Mouse (Mus musculus) embryonic facial prominence, embryonic 14.5 days (tissue): ENCODE results near the gene C1rl. TPM values are rescaled to one million over a fixed set of nuclear protein-coding genes. Genes with fewer than 3 reads are reported as not detected.

ENCODE experiments used
- ATAC-seq: fragments of 200-750 bp; cut with Nextera tagmentation; 2 replicates; pipeline ENCODE4 v1.8.0; 2017; ENCODE audit warnings: low read depth, moderate number of reproducible peaks, moderate TSS enrichment
- DNase-seq: peaks from one replicate; pipeline ENCODE4 v3.0.0-alpha.2; 2015; ENCODE audit warnings: low spot score
- H3K27ac ChIP-seq: fragments of 300-500 bp; sonication (generic); replicated peaks from 2 replicates; pipeline ENCODE4 v1.5.1; 2014; ENCODE audit warnings: low read depth, mild to moderate bottlenecking, low read length, moderate library complexity
- H3K27me3 ChIP-seq: fragments of 300-500 bp; sonication (generic); replicated peaks from 2 replicates; pipeline ENCODE4 v1.6.1; 2014; ENCODE audit warnings: low read length; ENCODE audit not compliant: control insufficient read depth, insufficient read depth
- H3K36me3 ChIP-seq: fragments of 300-500 bp; sonication (generic); 2 replicates; pipeline ENCODE4 v1.6.1; 2014; ENCODE audit warnings: low read length, mixed read lengths; ENCODE audit not compliant: control insufficient read depth, insufficient read depth
- H3K4me1 ChIP-seq: fragments of 300-500 bp; sonication (generic); 2 replicates; pipeline ENCODE4 v1.6.1; 2014; ENCODE audit warnings: antibody characterized with exemption, low read length; ENCODE audit not compliant: control insufficient read depth, insufficient read depth
- H3K4me2 ChIP-seq: fragments of 300-500 bp; sonication (generic); 2 replicates; pipeline ENCODE4 v1.6.1; 2014; ENCODE audit warnings: low read depth, mild to moderate bottlenecking, low read length, moderate library complexity, mixed read lengths
- H3K4me3 ChIP-seq: fragments of 300-500 bp; sonication (generic); 2 replicates; pipeline ENCODE4 v1.5.1; 2014; ENCODE audit warnings: low read depth, mild to moderate bottlenecking, low read length
- H3K9ac ChIP-seq: fragments of 300-500 bp; sonication (generic); 2 replicates; pipeline ENCODE4 v1.6.1; 2014; ENCODE audit warnings: low read depth, mild to moderate bottlenecking, low read length, moderate library complexity, mixed read lengths
- H3K9me3 ChIP-seq: fragments of 300-500 bp; sonication (generic); 2 replicates; pipeline ENCODE4 v1.6.1; 2016; ENCODE audit warnings: low read length; ENCODE audit not compliant: control insufficient read depth
- WGBS: fragments of 180-500 bp; shearing (Covaris S2); extraction: QIAGEN DNeasy Blood & Tissue Kit; methylation state at CpG from one replicate; pipeline ENCODE4 v1.1.7; 2014; 5-methylcytosine and 5-hydroxymethylcytosine counted together
- polyA plus RNA-seq: library from polyadenylated mRNA; unstranded; fragments of >200 nt; fragmentation: Nextera tagmentation; extraction: Ambion mirVana; gene quantifications from 2 replicates; pipeline ENCODE4 v1.2.1, GENCODE M21; 2014

C1rl gene
- polyA plus RNA-seq: 0.31 and 0.39 TPM in 2 replicates

DNA sequence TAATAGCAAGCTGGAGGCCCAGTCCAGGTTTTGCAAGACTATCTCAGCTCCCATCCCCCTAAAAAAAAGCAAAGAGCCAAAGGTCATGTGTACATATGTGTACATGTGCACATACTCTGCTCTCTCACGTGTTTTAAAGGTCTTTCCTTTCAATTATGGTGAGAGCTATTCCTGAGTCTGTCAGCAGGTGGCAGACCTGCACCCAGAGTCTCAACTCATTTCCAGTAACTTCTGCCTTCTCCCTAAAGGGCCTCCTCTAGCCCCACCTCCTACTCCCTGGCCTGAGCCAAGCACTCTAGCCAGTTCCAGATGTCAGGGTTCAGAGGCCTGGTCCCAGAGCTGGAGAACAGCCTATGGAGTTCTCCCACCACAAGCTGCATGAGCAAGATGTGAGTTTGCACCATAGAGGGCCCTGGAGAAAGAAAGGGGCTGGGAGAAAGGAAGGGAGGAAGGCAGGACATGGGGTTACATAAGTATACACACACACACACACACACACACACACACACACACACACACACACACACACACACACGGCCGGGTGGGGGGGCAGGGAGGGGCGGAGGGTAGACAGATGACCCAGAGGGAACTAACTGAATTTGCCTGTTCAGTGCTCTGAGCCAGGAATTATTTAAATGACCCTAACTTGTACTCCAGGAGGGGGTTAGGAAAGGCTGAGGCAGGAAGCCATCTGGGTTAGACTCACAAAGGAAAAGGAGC is at the start of gene C1rl:
Gene C1rl (plus strand): TSS at position 272 of the 720 bp plus-strand sequence.
- no peak within 1 kb of the TSS for H3K4me2 ChIP-seq
- H3K27me3 ChIP-seq: no peaks in the 10 kb centered on the region
- no peak within 1 kb of the TSS for H3K9ac ChIP-seq
- peak within 1 kb of the TSS; percentile 55; the same call in 1 of the 2 replicates for H3K27ac ChIP-seq
- H3K36me3 ChIP-seq: no peaks in the 10 kb centered on the region
- no peaks in the 10 kb centered on the region for H3K4me1 ChIP-seq
- ATAC-seq: peak; percentile 97
- peaks cover 9% of the 10 kb centered on the region; the same call in 1 of the 2 replicates for H3K9me3 ChIP-seq
- no peak within 1 kb of the TSS for H3K4me3 ChIP-seq
- DNase-seq: peak; percentile 86
- 44% methylated on average over 4 of the region's 4 CpGs for WGBS

DNA sequence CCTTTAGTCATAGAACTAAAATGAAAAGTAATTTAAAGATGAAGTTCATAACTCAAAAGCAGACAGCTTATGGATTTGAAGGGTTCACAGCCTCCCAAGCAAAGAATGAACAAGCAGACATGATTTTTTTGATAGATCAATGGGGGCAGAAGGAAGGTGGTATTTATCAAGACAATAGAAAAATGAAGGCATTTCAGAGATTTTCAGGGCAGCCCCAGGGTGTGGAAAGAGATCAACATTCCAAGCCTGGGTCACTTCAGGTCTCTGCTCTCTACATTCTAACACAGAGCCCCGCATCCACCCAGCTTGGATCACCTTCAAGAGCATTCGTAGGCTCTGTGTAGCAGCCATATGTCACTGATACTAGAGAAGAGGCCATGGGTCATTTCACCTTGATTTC is 49.6 kb upstream of the C1rl start:
- Histone ChIP-seq H3K4me2 (no peak overlapping the region), H3K9me3 (no peaks in the 10 kb centered on the region), H3K4me3 (no peak overlapping the region), H3K27me3 (no peaks in the 10 kb centered on the region), H3K9ac (no peak overlapping the region), H3K36me3 (no peaks in the 10 kb centered on the region), H3K4me1 (no peaks in the 10 kb centered on the region), H3K27ac (no peak overlapping the region)
- WGBS: 69% methylated on average over 2 of the region's 2 CpGs
- DNase-seq (no peak), ATAC-seq (no peak)

DNA sequence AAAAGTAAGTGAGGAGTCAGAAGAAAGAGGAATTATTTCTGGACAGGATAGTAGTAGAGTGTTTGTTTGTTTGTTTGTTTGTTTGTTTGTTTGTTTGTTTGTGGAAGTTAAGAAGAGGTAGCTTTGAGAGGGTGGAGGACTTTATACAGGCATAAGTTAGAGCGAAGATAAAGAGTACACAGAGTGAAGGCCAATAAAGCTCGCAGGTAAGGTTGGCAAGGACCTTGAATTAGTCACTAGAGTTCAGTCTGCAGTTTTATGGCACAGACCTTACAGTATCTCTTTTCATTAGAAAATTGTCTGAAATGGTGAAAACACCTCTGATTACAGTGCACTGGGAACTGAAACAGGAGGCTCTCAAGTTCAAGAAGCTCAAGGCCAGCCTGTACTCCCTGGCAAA is 46.9 kb upstream of the C1rl start:
- H3K27ac ChIP-seq: no peak overlapping the region
- DNase-seq (no peak), ATAC-seq (no peak)
- no peaks in the 10 kb centered on the region for H3K36me3 ChIP-seq
- H3K4me1 ChIP-seq: no peaks in the 10 kb centered on the region
- H3K9me3 ChIP-seq: no peaks in the 10 kb centered on the region
- H3K9ac ChIP-seq: no peak overlapping the region
- no peak overlapping the region for H3K4me2 ChIP-seq
- no peaks in the 10 kb centered on the region for H3K27me3 ChIP-seq
- WGBS: 94% methylated on average over 2 of the region's 2 CpGs
- no peak overlapping the region for H3K4me3 ChIP-seq

- H3K36me3 ChIP-seq: no peaks in the 10 kb centered on the region
- H3K9me3 ChIP-seq: no peaks in the 10 kb centered on the region
- H3K4me1 ChIP-seq: no peaks in the 10 kb centered on the region
- ATAC-seq (no peak), DNase-seq (no peak)
- WGBS: 95% methylated on average over 9 of the region's 9 CpGs
- H3K4me2 ChIP-seq: no peak overlapping the region
- H3K4me3 ChIP-seq: no peak overlapping the region
- H3K27me3 ChIP-seq: no peaks in the 10 kb centered on the region
- no peak overlapping the region for H3K27ac ChIP-seq
- no peak overlapping the region for H3K9ac ChIP-seq
These were observed 46.5 kb upstream of the C1rl start for GRCm38 (mm10) chr6:124446459-124446858.

GRCm38 (mm10) chr6:124447356-124447755 is 45.6 kb upstream of the C1rl start:
- Histone ChIP-seq H3K4me2 (no peak overlapping the region), H3K9ac (no peak overlapping the region), H3K9me3 (no peaks in the 10 kb centered on the region), H3K4me3 (no peak overlapping the region), H3K27ac (no peak overlapping the region), H3K4me1 (no peaks in the 10 kb centered on the region), H3K36me3 (no peaks in the 10 kb centered on the region), H3K27me3 (no peaks in the 10 kb centered on the region)
- ATAC-seq (no peak), DNase-seq (no peak)
- WGBS: 77% methylated on average over 2 of the region's 2 CpGs

GRCm38 (mm10) chr6:124448186-124448852 is 44.6 kb upstream of the C1rl start:
- no peak overlapping the region for H3K27ac ChIP-seq
- 76% methylated on average over 10 of the region's 10 CpGs for WGBS
- H3K9me3 ChIP-seq: no peaks in the 10 kb centered on the region
- H3K4me2 ChIP-seq: no peak overlapping the region
- no peak overlapping the region for H3K4me3 ChIP-seq
- DNase-seq (no peak), ATAC-seq (no peak)
- H3K9ac ChIP-seq: no peak overlapping the region
- no peaks in the 10 kb centered on the region for H3K36me3 ChIP-seq
- no peaks in the 10 kb centered on the region for H3K27me3 ChIP-seq
- no peaks in the 10 kb centered on the region for H3K4me1 ChIP-seq

- Histone ChIP-seq H3K9ac (no peak overlapping the region), H3K4me2 (no peak overlapping the region), H3K36me3 (no peaks in the 10 kb centered on the region), H3K9me3 (no peaks in the 10 kb centered on the region), H3K27me3 (no peaks in the 10 kb centered on the region), H3K4me1 (no peaks in the 10 kb centered on the region), H3K27ac (no peak overlapping the region), H3K4me3 (no peak overlapping the region)
- DNase-seq (no peak), ATAC-seq (no peak)
- 94% methylated on average over 16 of the region's 16 CpGs for WGBS
These were observed 43.8 kb upstream of the C1rl start for GRCm38 (mm10) chr6:124448959-124449667.

GRCm38 (mm10) chr6:124449668-124450383 is 43.1 kb upstream of the C1rl start:
- no peak overlapping the region for H3K4me3 ChIP-seq
- H3K36me3 ChIP-seq: no peaks in the 10 kb centered on the region
- WGBS: 82% methylated on average over 18 of the region's 18 CpGs

More at GRCm38 (mm10) chr6:124449668-124450383, 43.1 kb upstream of the C1rl start:
- Histone ChIP-seq H3K4me2 (no peak overlapping the region), H3K27ac (no peak overlapping the region), H3K9ac (no peak overlapping the region), H3K27me3 (no peaks in the 10 kb centered on the region), H3K4me1 (no peaks in the 10 kb centered on the region), H3K9me3 (no peaks in the 10 kb centered on the region)
- DNase-seq (no peak), ATAC-seq (no peak)
